Mouse (Mus musculus): ENCODE data around the gene Polr3a.

- TF ChIP-seq CTCF (IDR thresholded peaks at IDR 0.05; ENCODE audit: borderline replicate concordance, insufficient read depth, low read length), result no peak
- no peak for TF ChIP-seq POLR2A (IDR thresholded peaks at IDR 0.05; ENCODE audit: low read depth, low read length)
Observed at GRCm38 (mm10) chr14:24526440-24526839, 39.6 kb upstream of the Polr3a start.

Data from embryonic fibroblast, embryonic 13.5 days (primary cell).